Mouse (Mus musculus) liver, embryonic 14.5 days (tissue): ENCODE data around the gene Bbs9. TPM values are rescaled to one million over a fixed set of nuclear protein-coding genes. Genes with fewer than 3 reads are reported as not detected.
A peak's percentile ranks its signal among the peaks of the same experiment; 100 is the strongest.

Source experiments
- ATAC-seq: fragments of 200-750 bp; cut with Nextera tagmentation; 2 replicates; pipeline ENCODE4 v1.8.0; 2017; ENCODE audit warnings: moderate number of reproducible peaks, mild to moderate bottlenecking, moderate library complexity; ENCODE audit not compliant: insufficient read depth
- DNase-seq, 3 experiments: peaks; one replicate each; pipeline ENCODE4 v3.0.0-alpha.2; 2012 to 2013; ENCODE audit warnings: low read depth in 3 of 3, low spot score in 3 of 3
- H3K27ac ChIP-seq: fragments of 300-500 bp; sonication (generic); 2 replicates; pipeline ENCODE4 v1.5.1; 2014; ENCODE audit warnings: moderate library complexity, mild to moderate bottlenecking, control low read depth, inconsistent platforms
- H3K27me3 ChIP-seq: fragments of 300-500 bp; sonication (generic); 2 replicates; pipeline ENCODE4 v1.6.1; 2014; ENCODE audit warnings: mild to moderate bottlenecking, low read length, moderate library complexity; ENCODE audit not compliant: control insufficient read depth, insufficient read depth
- H3K36me3 ChIP-seq: fragments of 300-500 bp; sonication (generic); replicated peaks from 2 replicates; pipeline ENCODE4 v1.6.1; 2014; ENCODE audit warnings: low read depth; ENCODE audit not compliant: control insufficient read depth, insufficient read depth
- H3K4me1 ChIP-seq, 2 experiments: fragments of 200-500 bp in 1 of 2; fragments of 300-500 bp in 1 of 2; sonication (generic) in 1 of 2; replicated peaks; 2 replicates each; pipeline ENCODE4 v1.6.1; 2012 to 2014; ENCODE audit warnings: antibody characterized with exemption in 1 of 2, inconsistent platforms in 1 of 2, low read length in 1 of 2; ENCODE audit not compliant: control insufficient read depth in 2 of 2, insufficient read depth in 2 of 2
- H3K4me2 ChIP-seq: fragments of 300-500 bp; sonication (generic); 2 replicates; pipeline ENCODE4 v1.6.1; 2014; ENCODE audit warnings: low read depth, mild to moderate bottlenecking, control low read depth, moderate library complexity
- H3K4me3 ChIP-seq, 2 experiments: fragments of 200-500 bp in 1 of 2; fragments of 300-500 bp in 1 of 2; sonication (generic) in 1 of 2; 2 replicates each; pipeline ENCODE4 v1.5.1; 2012 to 2014; ENCODE audit warnings: low read depth in 2 of 2, low read length in 2 of 2, mild to moderate bottlenecking in 2 of 2, control low read depth in 1 of 2, inconsistent platforms in 1 of 2, moderate library complexity in 1 of 2; ENCODE audit not compliant: insufficient read depth in 1 of 2
- H3K9ac ChIP-seq: fragments of 300-500 bp; sonication (generic); replicated peaks from 2 replicates; pipeline ENCODE4 v1.6.1; 2014; ENCODE audit warnings: mild to moderate bottlenecking, control low read depth, moderate library complexity
- H3K9me3 ChIP-seq: fragments of 300-500 bp; sonication (generic); 2 replicates; pipeline ENCODE4 v1.6.1; 2016; ENCODE audit warnings: low read length, mixed read lengths; ENCODE audit not compliant: control insufficient read depth
- CTCF ChIP-seq: IDR thresholded peaks from 2 replicates; pipeline ENCODE4 v1.5.1; 2016; ENCODE audit warnings: antibody characterized with exemption, low read depth, control low read depth
- EP300 ChIP-seq: IDR thresholded peaks from 2 replicates; pipeline ENCODE4 v1.6.1; 2016; ENCODE audit warnings: antibody characterized with exemption, low read depth
- WGBS: fragments of 180-500 bp; shearing (Covaris S2); extraction: QIAGEN DNeasy Blood & Tissue Kit; methylation state at CpG from one replicate; pipeline ENCODE4 v1.1.7; 2014; ENCODE audit not compliant: insufficient replicate concordance; 5-methylcytosine and 5-hydroxymethylcytosine counted together
- polyA plus RNA-seq, 2 experiments: library from polyadenylated mRNA; depleted of rRNA in 1 of 2; stranded (reverse) in 1 of 2; unstranded in 1 of 2; fragments of >200 nt; fragmentation: Nextera tagmentation in 1 of 2; extraction: Ambion mirVana in 1 of 2; gene quantifications; 2 replicates each; pipeline versions ENCODE4 v1.2.1 to v1.2.3; 2012 to 2014

The Bbs9 gene
- polyA plus RNA-seq, 2 experiments: 2.2 to 2.3 TPM

GRCm38 (mm10) chr9:22702065-22702611 lies 226.6 kb downstream of the Bbs9 start:
- TF ChIP-seq CTCF: no peak
- TF ChIP-seq EP300: no peak

GRCm38 (mm10) chr9:22702812-22703367 lies 227.4 kb downstream of the Bbs9 start:
- 36% methylated on average over 4 of the region's 4 CpGs for WGBS

More at GRCm38 (mm10) chr9:22702065-22702611, 226.6 kb downstream of the Bbs9 start:
- H3K4me1 ChIP-seq: no peaks in the 10 kb centered on the region
- no peak overlapping the region for H3K4me3 ChIP-seq
- H3K4me2 ChIP-seq: no peak overlapping the region
- ATAC-seq: no peak
- H3K36me3 ChIP-seq: no peaks in the 10 kb centered on the region
- H3K27ac ChIP-seq: no peak overlapping the region
- WGBS: 69% methylated on average over 1 of the region's 1 CpGs
- no peak overlapping the region for H3K9ac ChIP-seq
- no peak for DNase-seq
- H3K27me3 ChIP-seq: no peaks in the 10 kb centered on the region
- H3K9me3 ChIP-seq: no peaks in the 10 kb centered on the region

GRCm38 (mm10) chr9:22703541-22703940 lies 228.0 kb downstream of the Bbs9 start:
- DNase-seq (no peak), ATAC-seq (no peak)
- Histone ChIP-seq H3K9me3 (no peaks in the 10 kb centered on the region), H3K27ac (no peak overlapping the region), H3K36me3 (no peaks in the 10 kb centered on the region), H3K9ac (no peak overlapping the region), H3K4me2 (no peak overlapping the region), H3K4me3 (no peak overlapping the region), H3K27me3 (no peaks in the 10 kb centered on the region), H3K4me1 (no peaks in the 10 kb centered on the region)
- 64% methylated on average over 2 of the region's 2 CpGs for WGBS
- TF ChIP-seq CTCF: peak; percentile 54
- TF ChIP-seq EP300: no peak

More at GRCm38 (mm10) chr9:22702812-22703367, 227.4 kb downstream of the Bbs9 start:
- H3K4me3 ChIP-seq: no peak overlapping the region
- no peak overlapping the region for H3K9ac ChIP-seq
- H3K27ac ChIP-seq: no peak overlapping the region
- H3K9me3 ChIP-seq: no peaks in the 10 kb centered on the region
- H3K36me3 ChIP-seq: no peaks in the 10 kb centered on the region
- TF ChIP-seq CTCF (no peak), EP300 (no peak)
- DNase-seq: no peak
- no peaks in the 10 kb centered on the region for H3K4me1 ChIP-seq
- no peak for ATAC-seq
- no peaks in the 10 kb centered on the region for H3K27me3 ChIP-seq
- no peak overlapping the region for H3K4me2 ChIP-seq

GRCm38 (mm10) chr9:22707166-22707913 lies 231.8 kb downstream of the Bbs9 start:
- Histone ChIP-seq H3K4me1 (no peaks in the 10 kb centered on the region), H3K9me3 (no peaks in the 10 kb centered on the region), H3K9ac (no peak overlapping the region), H3K4me3 (no peak overlapping the region), H3K4me2 (no peak overlapping the region), H3K27ac (no peak overlapping the region), H3K36me3 (no peaks in the 10 kb centered on the region), H3K27me3 (no peaks in the 10 kb centered on the region)
- TF ChIP-seq CTCF (no peak), EP300 (no peak)
- 73% methylated on average over 11 of the region's 11 CpGs for WGBS
- DNase-seq (no peak), ATAC-seq (no peak)
